Mouse (Mus musculus): ENCODE measurements around the gene Rnf103.

DNA sequence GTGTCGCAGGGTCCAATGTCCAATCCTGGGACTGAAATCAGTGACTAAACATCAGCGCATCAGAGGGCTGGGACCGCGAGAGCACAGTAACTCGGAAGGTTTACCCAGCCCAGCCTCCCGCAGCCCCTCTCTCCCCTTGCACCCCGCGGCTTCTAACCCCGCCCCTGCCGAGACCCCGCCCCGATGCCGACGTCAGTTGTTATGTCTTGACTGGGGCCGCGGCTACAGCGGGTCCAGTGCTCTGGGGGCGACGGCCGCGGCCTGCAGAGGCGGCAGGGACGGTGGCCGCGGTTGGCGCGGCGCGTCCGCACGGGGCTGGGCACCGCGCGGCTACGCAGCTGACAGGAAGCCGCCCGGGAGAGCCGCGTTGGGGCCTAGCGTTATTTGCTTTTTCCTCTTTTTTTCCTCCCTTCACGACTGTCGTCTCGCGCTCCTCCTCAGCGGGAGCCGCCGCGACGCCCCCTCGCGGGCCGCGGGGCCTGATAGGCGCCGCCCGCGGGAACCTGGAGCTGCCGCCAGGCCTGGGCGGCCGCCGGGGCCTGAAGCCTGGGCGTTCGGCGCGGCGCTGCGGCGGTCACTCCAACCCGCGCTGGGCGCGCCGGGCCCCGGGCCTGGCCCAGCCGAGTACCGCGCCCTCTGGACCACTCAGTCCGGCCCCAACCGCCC is at the start of gene Rnf103:
- TF ChIP-seq CTCF (IDR thresholded peaks at IDR 0.05): peak; percentile 54
- no peak for TF ChIP-seq EP300 (IDR thresholded peaks at IDR 0.05)

Data from lung, postnatal 0 days (tissue).